Mouse (Mus musculus) embryonic fibroblast, embryonic 13.5 days (primary cell): ENCODE data around the gene Aspscr1.
A peak's percentile ranks its signal among the peaks of the same experiment; 100 is the strongest.

Source experiments
- CTCF ChIP-seq: IDR thresholded peaks from 2 replicates; pipeline ENCODE4 v1.5.1; 2011; ENCODE audit warnings: mild to moderate bottlenecking, control low read depth, low read length, moderate library complexity, borderline replicate concordance; ENCODE audit not compliant: insufficient read depth
- POLR2A ChIP-seq: IDR thresholded peaks from 2 replicates; pipeline ENCODE4 v1.6.1; 2011; ENCODE audit warnings: low read depth, mild to moderate bottlenecking, control low read depth, low read length, moderate library complexity

DNA sequence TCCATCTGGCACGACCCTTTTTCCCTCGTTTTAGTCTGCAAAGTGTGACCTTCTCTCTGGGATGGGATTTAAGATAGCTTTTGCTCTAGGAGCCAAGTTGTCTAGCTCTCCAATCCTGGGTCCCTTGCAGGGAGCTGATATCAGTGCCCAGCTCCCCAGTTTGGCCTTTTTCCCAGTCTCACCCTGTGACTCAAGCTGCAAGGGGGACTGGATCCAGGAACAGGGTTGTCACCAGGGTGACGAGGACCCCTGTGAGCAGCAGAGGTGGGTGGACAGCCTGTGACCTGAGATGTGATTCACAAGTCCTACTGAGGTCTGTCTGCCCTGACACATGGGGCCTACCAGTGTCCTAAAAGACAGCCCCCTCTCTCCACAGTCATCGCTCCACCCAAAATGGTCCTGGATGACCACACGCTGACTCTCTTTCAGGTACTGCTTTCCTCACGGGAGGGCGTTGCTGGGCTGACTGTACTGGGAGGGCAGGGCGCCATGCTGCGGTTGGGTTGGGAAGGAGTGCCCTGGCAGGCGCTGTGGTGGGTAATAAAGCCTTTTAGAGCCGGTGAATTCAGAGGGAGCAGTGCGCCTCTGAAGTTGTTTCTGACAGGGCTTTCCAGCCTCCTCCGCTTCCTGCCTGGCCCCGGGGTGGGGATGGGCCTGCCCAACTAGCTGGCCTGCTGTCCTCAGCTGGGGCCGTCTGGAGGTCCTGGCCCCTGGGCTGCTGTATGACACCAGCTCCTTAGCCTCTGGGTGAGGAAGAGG is 31.1 kb downstream of the Aspscr1 start:
- TF ChIP-seq POLR2A, result no peak
- peak; percentile 30; the same call in 1 of the 2 replicates for TF ChIP-seq CTCF
